Mouse (Mus musculus): ENCODE results near the gene Hk1.

Gene Hk1

DNA sequence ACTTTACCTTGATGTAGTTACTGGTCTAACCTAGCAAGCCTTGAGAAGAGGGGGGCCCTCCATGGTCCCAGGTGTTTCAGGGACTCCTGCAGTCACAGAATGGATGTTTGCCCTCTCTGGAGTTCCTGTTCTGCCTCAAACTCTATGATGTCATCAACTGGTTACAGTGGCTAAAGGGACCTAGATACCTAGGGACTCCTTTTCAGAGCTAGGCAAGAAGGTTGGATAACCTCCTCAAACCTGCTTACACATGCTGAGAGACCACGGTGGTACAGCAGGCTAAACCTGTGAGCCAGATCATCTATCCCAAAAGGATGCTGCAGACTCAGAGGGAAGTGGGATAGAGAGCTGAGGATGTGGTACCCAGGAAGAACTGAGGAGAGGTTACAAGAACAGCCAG, at the start of gene Hk1:
Gene Hk1 (minus strand): TSS at position 101 of the 400 bp plus-strand sequence.
- no peak for DNase-seq

DNA sequence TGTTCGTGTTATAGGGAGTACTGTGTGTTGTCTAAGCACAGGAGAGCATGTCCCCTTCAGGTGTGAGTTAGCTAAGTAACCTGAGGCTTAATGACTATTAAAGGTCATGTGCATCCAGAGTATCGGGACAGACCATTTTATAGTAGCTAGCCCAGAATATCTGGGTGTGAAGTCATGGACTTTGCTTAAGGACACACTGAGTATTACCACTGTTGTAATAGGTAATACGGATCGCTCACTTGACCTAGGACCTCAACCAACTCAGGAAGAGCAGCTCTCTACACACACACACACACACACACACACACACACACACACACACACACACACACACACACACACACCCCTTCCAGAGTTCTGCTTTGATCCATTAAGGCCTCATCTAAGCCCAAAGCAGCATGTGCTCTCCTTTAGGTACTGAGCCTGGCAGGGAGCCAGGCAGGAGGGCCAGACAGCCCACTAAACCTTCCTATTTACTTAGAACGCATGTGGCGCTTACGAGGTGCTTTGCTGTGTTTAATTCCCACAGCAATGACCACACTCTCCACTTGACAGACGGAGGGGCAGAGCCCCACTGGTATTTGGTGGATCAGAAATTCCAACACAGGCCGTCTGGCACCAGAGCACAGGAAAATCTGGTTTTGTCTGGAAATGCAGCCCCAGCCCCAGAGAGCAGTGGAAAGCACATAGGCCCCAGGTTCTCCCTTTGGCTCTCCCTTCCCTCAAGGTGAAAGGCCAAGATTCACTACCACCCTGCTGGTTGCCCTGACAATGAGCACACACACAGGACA, 45.6 kb upstream of the Hk1 start:
- no peak for DNase-seq

DNA sequence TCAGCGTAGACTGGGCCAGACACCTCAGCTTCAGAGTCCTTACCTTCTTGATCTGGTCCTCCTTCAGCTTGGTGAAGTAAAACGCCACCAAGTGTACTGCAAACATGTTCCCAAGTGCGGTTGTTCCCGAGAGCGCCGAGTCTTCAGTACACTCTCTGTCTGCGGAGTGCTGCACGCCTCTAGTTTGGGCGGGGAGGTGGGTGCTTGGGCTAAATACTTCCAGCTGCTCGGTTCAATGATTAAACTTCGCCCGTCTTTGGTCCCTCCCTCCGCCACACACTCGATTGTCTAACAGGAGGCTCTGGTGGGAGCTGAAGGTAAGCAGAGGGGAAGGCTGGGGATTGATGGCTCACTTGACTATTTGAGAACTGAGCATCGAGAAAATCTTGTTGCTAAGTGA, 42.5 kb upstream of the Hk1 start, which contains the start of gene Hkdc1:
Gene Hkdc1 (minus strand): TSS at position 237 of the 400 bp plus-strand sequence.
- no peak for DNase-seq

DNA sequence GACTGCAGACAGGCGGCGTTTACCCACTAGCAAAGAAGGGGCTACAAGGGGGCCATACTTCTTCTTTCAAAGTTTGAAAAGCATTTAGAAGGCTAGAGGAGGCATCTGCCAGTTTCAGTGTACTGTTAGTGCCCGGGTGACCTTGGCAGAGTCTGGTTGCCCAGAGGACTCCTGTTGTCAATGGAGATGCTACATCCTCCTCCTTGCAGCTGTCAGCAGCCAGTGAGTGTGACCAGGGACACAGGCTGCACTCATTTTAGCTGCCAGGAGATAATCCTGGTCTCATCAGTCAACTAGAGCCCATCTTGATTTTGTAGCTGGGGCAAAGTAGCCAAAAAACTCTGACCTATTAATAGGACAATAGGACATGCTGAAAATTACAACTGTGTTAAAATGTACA, 41.4 kb upstream of the Hk1 start:
- DNase-seq: no peak

- DNase-seq: no peak
These were observed 40.7 kb upstream of the Hk1 start for GRCm38 (mm10) chr10:62420399-62420798.

- no peak for DNase-seq
These were observed 39.7 kb upstream of the Hk1 start for GRCm38 (mm10) chr10:62419422-62419821.

GRCm38 (mm10) chr10:62418831-62419356, 39.2 kb upstream of the Hk1 start:
- DNase-seq: no peak

GRCm38 (mm10) chr10:62413606-62413982, 33.9 kb upstream of the Hk1 start:
- no peak for DNase-seq

DNA sequence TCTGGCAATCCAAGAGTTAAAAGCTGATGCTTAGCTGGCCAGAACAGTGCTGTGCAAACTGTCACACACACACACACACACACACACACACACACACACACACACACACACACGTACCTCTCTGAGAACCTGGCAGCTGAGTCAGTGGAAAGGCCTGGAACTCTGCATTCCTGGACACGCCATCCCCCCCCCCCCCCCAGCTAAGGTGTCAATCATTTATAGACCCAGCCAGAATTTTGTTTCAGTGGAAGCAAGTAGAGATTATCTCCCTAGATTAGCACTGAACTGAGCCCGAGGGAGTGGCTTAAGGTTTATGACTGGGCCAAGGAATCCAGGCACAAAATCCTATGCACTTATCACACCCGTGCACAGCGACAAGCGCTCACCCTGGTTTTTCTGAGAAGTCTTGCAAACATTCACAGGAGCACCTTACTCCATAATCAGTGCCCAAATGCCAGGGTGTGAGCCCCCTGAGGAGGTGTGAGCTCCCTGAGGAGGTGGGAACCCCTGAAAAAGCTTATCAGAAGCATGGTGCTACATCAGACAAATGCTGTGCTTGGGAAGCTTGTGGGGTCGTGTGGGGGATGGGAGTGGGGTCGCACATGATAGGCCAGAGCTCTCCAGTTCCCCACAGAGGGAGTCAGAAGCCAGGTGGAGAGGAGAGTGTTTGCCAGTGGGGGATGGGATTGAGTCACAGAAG, 33.3 kb upstream of the Hk1 start:
- no peak for DNase-seq

DNA sequence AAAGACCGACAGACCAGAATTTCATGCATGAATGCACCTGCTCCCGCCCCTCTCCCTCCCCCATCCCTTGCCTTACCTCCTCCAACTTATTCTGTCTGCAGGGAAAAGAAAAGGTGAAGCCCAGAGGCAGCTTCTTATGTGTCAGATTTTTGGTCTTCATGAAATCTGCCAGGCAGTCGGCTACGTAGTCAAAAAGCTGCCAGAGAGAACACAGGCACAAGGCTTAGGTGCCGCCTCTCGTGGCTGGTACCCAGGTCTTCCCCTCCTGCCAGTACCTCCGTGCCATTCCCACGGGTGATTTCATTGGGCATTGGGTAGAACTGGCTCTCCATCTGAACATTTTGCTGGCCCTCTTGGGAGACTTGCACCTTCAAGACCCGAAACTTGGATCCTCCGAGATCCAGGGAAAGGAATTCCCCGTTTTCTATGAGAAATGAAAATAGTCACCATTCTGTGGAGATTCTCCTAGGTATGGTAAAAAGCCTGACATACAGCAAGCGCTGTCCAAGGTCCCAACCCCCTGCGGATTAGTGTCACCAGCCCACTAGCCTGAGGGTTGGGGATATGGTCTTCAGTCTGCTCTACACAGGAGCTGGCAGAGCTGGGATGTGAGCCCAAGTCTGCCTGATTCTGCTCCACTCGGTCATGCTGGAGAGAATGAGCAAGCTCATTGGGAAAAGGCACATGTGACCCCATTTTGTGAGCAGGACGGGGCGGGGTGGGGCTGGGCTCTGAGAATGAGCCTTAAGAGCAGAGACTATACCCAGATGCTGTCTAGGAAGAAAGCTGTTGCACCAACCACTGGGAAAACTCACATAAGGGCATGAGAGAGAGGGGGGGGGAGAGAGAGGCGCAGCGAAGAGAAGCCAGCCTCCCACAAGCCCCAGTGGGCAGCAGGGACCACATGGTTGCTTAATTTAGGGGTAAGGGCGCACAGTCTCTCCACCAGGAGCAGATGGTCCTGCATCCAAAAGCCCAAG, 32.0 kb upstream of the Hk1 start:
- peak; percentile 28 for DNase-seq

DNA sequence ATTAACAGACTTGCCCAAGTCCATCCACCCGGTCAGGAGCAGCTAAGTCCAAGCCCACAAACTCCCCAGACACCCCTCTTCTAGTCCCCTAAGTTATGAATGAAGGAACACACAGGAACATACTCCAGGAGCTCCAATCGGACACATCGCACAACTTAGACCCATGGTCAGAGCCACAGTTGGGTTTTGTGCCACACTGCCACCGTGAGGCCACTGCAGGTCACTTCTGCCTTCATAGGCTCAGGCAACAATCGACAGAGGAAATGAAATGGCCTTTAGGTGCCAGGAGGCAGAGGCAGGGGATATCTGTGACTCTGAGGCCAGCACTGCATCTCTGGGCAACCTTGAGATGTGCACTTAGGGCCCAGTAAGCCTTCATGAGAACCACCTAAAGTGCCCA, 31.2 kb upstream of the Hk1 start:
- peak; percentile 61 for DNase-seq

DNA sequence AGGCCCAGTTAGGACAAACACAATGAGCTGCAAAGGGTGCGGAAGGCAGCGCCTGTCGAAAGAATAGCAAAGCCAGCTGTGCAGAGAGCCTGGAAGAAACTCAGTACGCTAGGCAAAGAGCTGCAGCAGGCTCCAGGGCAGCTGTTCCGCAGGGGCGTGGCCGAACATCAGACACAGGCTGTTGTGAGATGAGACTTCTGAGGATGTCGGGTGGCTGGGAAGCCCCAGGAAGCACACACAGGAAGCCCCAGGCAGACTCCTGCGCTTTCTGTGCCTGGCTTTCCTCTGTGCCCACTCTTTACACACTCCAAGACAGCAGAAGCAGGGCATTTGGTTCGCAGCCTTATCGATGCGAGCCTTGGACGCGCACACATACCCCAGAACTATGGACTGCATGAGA, 25.2 kb upstream of the Hk1 start:
- no peak for DNase-seq

- peak; percentile 12 for DNase-seq
These were observed 22.0 kb upstream of the Hk1 start for GRCm38 (mm10) chr10:62401641-62402111.

DNA sequence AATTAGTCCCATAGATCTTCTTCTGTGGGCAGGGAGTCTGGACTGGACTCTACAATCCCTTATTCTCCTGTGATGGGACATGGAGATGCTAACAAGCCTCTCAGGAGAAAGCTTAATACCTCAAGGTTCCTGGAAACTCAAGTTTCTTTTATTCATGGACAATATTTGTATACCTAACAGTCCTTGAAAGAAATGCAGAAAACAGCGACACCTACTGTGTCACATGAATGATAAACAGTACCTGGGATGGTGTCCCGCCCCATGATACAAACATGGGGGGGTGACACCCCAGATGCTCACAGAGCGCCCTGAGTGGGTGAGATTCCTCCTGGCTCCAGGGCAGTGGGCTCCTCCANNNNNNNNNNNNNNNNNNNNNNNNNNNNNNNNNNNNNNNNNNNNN, 3.3 kb upstream of the Hk1 start:
- DNase-seq: no peak

- no peak for DNase-seq
These were observed 1.2 kb upstream of the Hk1 start for GRCm38 (mm10) chr10:62380936-62381335.

- no peak for DNase-seq
These were observed 20.9 kb downstream of the Hk1 start for GRCm38 (mm10) chr10:62358827-62359226.

GRCm38 (mm10) chr10:62356105-62356730, 23.5 kb downstream of the Hk1 start:
- DNase-seq: peak; percentile 49

- DNase-seq: no peak
These were observed 34.6 kb downstream of the Hk1 start for GRCm38 (mm10) chr10:62345147-62345546.

- no peak for DNase-seq
These were observed 35.5 kb downstream of the Hk1 start for GRCm38 (mm10) chr10:62344004-62344752.

DNA sequence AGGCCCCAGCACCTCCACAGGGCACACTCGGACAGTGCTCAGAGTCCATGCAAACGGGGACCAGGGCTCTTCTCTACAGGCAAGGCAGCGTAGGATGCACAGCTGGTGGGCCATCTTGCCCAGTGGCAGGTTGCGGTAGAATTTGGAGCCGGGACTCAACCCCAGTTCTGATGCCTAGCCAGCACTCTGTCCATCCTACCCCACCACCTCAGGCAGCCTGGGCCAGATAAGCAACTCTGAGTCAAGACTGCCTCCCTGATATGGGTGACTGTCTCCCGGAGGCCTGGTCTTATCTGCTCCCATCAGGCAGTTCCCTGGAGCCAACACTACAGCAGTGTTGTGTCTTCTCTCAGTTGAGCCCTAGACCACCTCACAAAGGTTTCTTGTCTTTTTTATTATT, 37.2 kb downstream of the Hk1 start:
- DNase-seq: no peak

DNA sequence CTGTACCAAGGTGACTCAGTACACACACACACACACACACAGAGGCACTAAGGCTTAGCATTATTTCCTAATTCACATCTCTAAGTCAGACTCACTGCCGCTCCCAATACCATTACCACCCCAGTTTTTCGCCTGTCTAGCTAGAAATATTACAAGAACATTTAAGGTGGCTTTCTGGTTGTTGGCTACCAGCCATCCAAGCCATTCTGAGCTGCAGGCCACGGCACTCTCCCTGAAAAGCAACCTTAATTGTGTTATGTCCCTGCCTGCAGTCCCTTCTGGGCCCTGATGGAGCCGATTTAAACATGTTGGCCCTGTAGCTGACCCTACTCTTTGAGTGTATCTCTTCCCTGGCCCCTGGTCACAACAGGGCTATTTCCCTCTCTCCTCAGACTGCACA, 37.8 kb downstream of the Hk1 start:
- DNase-seq: no peak

DNA sequence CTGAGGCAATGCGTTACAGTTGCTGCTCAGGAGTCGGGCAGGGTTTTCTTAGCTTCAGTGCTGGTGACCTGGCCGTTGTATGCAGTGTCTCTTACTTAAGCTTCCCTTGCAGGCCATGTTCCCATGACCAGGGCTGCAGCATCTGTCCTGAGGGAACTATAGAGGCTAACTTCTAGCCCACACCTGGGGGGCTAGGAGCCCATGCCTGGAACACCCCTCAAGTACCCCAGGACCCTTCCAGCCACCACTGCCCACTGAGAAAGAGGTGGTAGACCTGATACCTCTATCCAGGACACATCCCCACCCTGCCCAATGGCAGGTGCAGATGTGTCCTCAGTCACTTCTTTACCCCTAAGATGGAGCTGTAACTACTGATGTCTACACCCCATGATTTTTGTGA, 38.7 kb downstream of the Hk1 start:
- no peak for DNase-seq

Measured in right cerebral cortex, adult 18-20 months (tissue).